Mouse (Mus musculus) olfactory bulb, adult 2 months (tissue): ENCODE data around the gene Plcb1. TPM values are rescaled to one million over a fixed set of nuclear protein-coding genes. Genes with fewer than 3 reads are reported as not detected.
A peak's percentile ranks its signal among the peaks of the same experiment; 100 is the strongest.

Experiments
- H3K27ac ChIP-seq: fragments of 200-500 bp; 2 replicates; pipeline ENCODE4 v1.5.1; 2012; ENCODE audit warnings: low read depth, low read length; ENCODE audit not compliant: insufficient read depth
- H3K4me1 ChIP-seq: fragments of 200-500 bp; 2 replicates; pipeline ENCODE4 v1.6.1; 2012; ENCODE audit warnings: low read length; ENCODE audit not compliant: control insufficient read depth, insufficient read depth
- H3K4me3 ChIP-seq: fragments of 200-500 bp; 2 replicates; pipeline ENCODE4 v1.5.1; 2012; ENCODE audit warnings: mild to moderate bottlenecking, low read depth, low read length, moderate library complexity; ENCODE audit not compliant: insufficient read depth
- CTCF ChIP-seq: fragments of 200-500 bp; IDR thresholded peaks from 2 replicates; pipeline ENCODE4 v1.5.1; 2012; ENCODE audit warnings: low read depth, mild to moderate bottlenecking, low read length, moderate library complexity; ENCODE audit not compliant: insufficient read depth
- POLR2A ChIP-seq: fragments of 200-500 bp; IDR thresholded peaks from 2 replicates; pipeline ENCODE4 v1.6.1; 2012; ENCODE audit warnings: mild to moderate bottlenecking, low read depth, low read length, moderate library complexity; ENCODE audit not compliant: insufficient read depth
- WGBS: fragments of 180-500 bp; shearing (Covaris S2); methylation state at CpG from one replicate; pipeline ENCODE4 v1.1.7; 2018; 5-methylcytosine and 5-hydroxymethylcytosine counted together
- polyA plus RNA-seq: library from polyadenylated mRNA; stranded (reverse); fragments of >200 nt; gene quantifications from 2 replicates; pipeline ENCODE4 v1.2.4, GENCODE M21; 2012; ENCODE audit warnings: low replicate concordance; ENCODE audit not compliant: missing spikeins, insufficient read depth, insufficient read length

Plcb1 gene
- polyA plus RNA-seq, 1 experiment, result 72.1 TPM

DNA sequence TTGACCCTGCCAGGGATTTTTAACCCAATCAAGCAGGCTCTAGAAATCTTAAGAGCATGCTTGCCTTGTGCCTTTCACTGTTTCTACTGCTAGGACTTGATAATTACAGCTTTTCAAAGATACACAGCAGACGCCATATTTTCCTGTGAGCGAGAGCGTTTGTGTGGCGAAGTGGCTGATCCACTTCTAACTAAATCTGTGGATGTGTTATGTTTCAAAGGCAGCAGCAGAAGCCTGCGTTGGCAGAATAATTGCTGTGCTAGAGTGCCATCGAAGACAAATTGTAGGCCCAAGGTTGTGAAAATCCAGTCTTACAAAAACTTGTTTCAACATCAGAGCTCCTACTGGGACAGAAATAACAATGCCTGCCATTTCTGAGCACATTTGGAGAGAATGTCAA is 263.4 kb downstream of the Plcb1 start:
- no peak for TF ChIP-seq POLR2A
- no peak for TF ChIP-seq CTCF
- peak overlapping the region; percentile 77; the same call in 1 of the 2 replicates for H3K27ac ChIP-seq
- 27% methylated on average over 6 of the region's 6 CpGs for WGBS
- no peaks in the 10 kb centered on the region for H3K4me1 ChIP-seq
- no peak overlapping the region for H3K4me3 ChIP-seq

DNA sequence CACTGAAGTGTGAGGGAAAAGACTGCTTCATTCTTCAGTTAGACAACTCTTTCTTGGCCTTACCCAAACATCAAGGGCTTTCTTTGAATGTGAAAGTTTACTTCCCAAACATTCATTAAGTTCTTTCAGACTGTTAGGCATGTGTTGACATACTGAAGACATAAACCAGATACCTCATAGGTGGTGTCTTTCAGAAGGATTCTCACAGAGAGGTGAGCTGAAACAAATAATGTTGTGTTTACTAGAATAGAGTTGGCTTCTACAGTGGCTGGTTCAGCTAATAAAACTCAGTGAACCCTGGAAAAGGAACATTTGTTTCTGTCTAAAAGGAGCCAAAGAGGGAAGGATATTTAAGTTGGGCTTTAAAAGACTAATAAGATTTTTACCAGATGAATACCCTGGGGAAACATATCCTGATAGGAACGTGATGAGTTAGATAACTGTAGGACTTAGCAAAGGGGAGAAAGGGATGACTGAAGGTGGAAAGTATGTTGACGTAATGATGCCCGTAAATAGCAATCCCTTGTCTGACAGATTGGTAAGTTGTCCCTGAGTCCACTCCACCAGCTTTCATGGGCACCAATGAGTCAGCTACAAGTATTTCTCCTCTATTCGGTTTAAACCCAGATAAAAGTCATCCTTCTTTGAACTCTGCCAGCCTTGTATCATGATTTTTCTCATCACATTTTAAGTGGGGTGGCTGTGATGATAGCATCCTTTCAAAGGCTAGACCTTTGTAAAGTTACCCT is 265.8 kb downstream of the Plcb1 start:
- no peaks in the 10 kb centered on the region for H3K4me1 ChIP-seq
- H3K27ac ChIP-seq, result no peak overlapping the region
- 84% methylated on average over 4 of the region's 4 CpGs for WGBS
- H3K4me3 ChIP-seq, result no peak overlapping the region
- TF ChIP-seq POLR2A, result no peak
- no peak for TF ChIP-seq CTCF

DNA sequence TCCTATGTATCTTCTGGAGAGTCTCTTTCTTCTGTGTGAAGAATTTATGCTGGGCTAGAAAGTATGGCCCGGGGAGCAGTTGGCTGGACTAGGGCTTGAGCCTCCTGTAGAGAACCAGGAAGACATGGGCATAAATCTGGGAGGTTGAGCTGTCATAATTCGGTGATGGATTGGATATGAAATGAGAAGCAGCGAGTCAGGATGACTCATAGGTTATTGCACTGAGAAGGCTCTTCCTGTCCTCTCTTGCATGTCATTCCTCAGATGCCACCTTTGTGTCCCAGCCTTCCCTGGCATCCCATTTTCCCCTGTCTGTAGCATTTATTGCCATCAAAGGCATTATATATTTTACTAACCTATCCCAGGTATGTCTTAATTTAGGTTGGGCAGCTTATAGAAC is 267.5 kb downstream of the Plcb1 start:
- WGBS, result 95% methylated on average over 3 of the region's 3 CpGs
- Histone ChIP-seq H3K4me3 (no peak overlapping the region), H3K4me1 (no peaks in the 10 kb centered on the region), H3K27ac (no peak overlapping the region)
- TF ChIP-seq CTCF (no peak), POLR2A (no peak)

DNA sequence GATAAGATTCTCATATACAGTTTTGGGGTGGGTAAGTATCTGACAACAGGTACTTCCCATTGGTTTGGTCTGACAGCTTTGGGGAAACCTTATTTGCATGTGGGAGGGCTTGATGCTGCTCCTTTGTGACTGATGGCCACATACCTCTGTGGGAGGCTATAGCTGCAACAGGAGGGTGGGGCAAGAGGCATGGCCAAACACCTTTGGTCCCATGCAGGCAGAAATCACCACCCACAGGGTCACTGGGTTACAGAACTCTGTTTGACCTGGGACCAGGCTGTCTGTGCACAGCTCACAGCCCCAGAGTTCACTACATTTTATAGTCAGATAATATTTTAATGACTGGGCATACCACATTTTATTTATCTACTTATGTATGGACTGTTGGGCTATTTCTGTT is 281.6 kb downstream of the Plcb1 start:
- TF ChIP-seq POLR2A, result no peak
- no peak for TF ChIP-seq CTCF
- Histone ChIP-seq H3K27ac (no peak overlapping the region), H3K4me3 (no peak overlapping the region), H3K4me1 (peaks cover 5% of the 10 kb centered on the region)

DNA sequence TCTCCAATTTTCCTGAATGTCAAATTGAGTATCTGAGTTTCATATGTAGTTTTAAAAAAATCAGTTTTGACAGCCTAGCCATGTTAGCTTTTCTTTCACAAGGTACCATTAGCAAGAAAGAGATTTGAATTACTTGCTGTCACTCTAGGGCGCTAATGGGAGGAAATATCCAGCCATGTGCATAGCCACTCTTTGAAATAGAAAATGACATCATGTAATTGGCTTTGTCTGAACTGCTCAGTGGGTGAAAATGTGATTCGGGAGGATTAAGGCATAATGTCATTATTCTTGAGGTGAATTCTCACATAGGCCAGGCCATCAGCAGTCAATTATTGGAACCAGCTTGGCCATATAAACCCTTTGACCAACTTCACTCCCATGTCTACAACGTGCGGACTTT is 285.5 kb downstream of the Plcb1 start:
- Histone ChIP-seq H3K27ac (no peak overlapping the region), H3K4me3 (no peak overlapping the region), H3K4me1 (peaks cover 5% of the 10 kb centered on the region)
- TF ChIP-seq POLR2A, result no peak
- no peak for TF ChIP-seq CTCF
- 56% methylated on average over 4 of the region's 4 CpGs for WGBS

DNA sequence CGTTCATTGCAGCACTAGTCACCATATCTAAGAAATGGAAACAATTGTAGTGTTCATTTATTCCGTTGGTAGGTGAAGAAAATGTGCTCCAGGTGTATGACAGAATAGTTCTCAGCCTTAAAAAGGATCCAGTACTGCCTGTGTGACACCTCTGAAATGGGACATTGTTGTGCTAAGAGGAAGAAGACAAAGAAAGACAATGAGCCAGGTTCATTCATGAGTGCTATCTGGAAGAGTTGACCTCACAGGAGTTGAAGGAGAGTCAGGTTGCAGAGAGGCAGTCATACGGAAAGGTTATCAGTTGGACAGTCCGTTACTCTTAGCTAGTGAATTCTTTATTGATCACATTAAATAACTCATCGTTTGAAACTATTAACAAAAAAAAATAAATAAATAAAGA is 286.6 kb downstream of the Plcb1 start:
- TF ChIP-seq POLR2A, result no peak
- no peak for TF ChIP-seq CTCF
- peaks cover under 1% of the 10 kb centered on the region for H3K4me1 ChIP-seq
- H3K4me3 ChIP-seq, result no peak overlapping the region
- 89% methylated on average over 5 of the region's 5 CpGs for WGBS
- no peak overlapping the region for H3K27ac ChIP-seq

DNA sequence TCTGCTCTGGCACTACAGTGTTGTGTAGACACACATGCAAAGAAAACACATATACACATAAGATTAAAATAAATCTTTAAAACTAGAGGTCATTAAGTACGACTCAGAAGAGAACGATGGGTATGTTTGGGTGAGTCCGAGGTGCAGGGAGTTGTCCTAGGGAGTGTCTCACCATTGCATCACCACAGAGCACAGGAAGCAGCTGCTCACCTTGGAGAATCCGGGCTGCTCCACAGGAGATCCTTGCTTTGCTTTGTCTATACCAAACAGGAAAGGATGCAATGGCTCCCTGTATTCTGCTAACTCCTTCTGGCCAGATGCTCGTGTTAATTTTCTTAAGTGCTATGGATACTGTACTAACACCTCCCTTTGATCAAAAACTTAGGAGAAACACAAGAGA is 287.1 kb downstream of the Plcb1 start:
- Histone ChIP-seq H3K4me1 (no peaks in the 10 kb centered on the region), H3K27ac (no peak overlapping the region), H3K4me3 (no peak overlapping the region)
- TF ChIP-seq POLR2A (no peak), CTCF (no peak)
- WGBS, result 84% methylated on average over 5 of the region's 5 CpGs

DNA sequence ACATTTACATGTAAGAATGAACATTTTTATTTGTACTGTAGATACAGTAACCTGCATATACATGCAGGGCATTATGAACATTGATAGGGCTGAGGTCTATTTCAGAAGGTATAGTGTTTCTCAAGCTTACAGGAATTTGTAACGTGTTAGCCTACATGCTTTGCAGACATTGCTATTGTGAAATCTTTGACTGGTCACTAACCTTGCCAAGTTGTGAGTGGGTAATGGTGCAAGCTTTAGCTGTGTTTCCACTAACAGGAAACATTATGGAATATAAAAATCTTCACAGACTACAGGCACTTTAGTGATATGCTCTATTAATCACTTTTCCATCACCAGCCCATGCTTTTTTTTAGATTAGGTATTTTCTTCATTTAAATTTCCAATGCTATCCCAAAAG is 289.5 kb downstream of the Plcb1 start:
- TF ChIP-seq POLR2A (no peak), CTCF (no peak)
- WGBS, result 88% methylated on average over 1 of the region's 1 CpGs
- no peak overlapping the region for H3K4me3 ChIP-seq
- H3K27ac ChIP-seq, result no peak overlapping the region
- H3K4me1 ChIP-seq, result no peaks in the 10 kb centered on the region

DNA sequence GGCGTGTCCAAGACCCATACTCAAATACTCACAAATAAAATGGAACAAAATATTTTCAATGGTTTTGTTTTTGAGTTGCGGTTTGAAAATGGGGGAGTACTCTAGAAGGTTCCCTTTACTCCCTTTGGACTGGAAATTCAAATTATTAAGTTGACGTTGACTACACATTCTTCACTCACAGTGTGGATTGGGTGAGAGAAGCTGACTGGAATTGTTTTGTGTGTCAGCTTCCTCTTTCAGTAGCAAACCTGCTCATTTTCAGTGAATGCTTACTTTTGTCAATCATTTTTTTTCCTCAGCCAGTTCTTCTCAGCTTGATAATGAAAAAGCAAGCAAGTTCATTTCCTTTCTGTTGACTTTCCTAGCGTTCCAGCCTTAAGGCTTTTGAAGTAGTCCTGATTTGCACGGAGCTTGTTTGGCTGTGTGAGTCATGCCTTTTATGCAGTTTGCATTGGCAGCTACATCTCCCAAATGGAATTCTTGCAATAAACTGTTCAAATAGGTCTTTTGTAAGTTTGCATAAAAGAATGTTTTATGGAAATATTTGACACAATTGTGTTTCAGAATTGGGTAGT is 306.8 kb downstream of the Plcb1 start:
- Histone ChIP-seq H3K4me3 (no peak overlapping the region), H3K4me1 (peaks cover 7% of the 10 kb centered on the region; the same call in 1 of the 2 replicates), H3K27ac (no peak overlapping the region)
- 52% methylated on average over 5 of the region's 5 CpGs for WGBS
- TF ChIP-seq CTCF (no peak), POLR2A (no peak)
